Mouse (Mus musculus) right cerebral cortex, postnatal 36 days (tissue): ENCODE measurements around the gene Nudt17.
A peak's percentile ranks its signal among the peaks of the same experiment; 100 is the strongest.
"Not testable (repeated sequence)": the region's sequence is repeated elsewhere in the genome, so short reads cannot be mapped to it uniquely, and the experiment has no call there.

Experiments
- DNase-seq, 2 experiments: peaks; one replicate each; pipeline ENCODE4 v3.0.0; 2022; ENCODE audit warnings: low spot score in 2 of 2, mixed read lengths in 1 of 2

The Nudt17 gene

GRCm38 (mm10) chr3:96704778-96705177, 3.6 kb downstream of the Nudt17 start:
- no peak for DNase-seq

GRCm38 (mm10) chr3:96701003-96701402, 7.4 kb downstream of the Nudt17 start:
- no peak for DNase-seq

- no peak for DNase-seq
These were observed 8.0 kb downstream of the Nudt17 start for GRCm38 (mm10) chr3:96700376-96700775.

- DNase-seq = peak; percentile 30 to 34
These were observed 9.2 kb downstream of the Nudt17 start for GRCm38 (mm10) chr3:96698993-96699690.

GRCm38 (mm10) chr3:96696766-96697732, 11.3 kb downstream of the Nudt17 start:
- peak; percentile 72 to 73 for DNase-seq

- DNase-seq = peak; percentile 21 to 36
These were observed 12.1 kb downstream of the Nudt17 start, which contains the start of gene Pias3 for GRCm38 (mm10) chr3:96696198-96696765. TSS of gene Pias3 (plus strand) at chr3:96696384.

- no peak for DNase-seq
These were observed 14.8 kb downstream of the Nudt17 start for GRCm38 (mm10) chr3:96693579-96693978.

GRCm38 (mm10) chr3:96692506-96692905, 15.9 kb downstream of the Nudt17 start:
- DNase-seq = no peak

GRCm38 (mm10) chr3:96690298-96690697, 18.1 kb downstream of the Nudt17 start:
- DNase-seq = no peak

GRCm38 (mm10) chr3:96688854-96689253, 19.5 kb downstream of the Nudt17 start:
- DNase-seq = no peak

GRCm38 (mm10) chr3:96686057-96686456, 22.3 kb downstream of the Nudt17 start:
- DNase-seq = not testable (repeated sequence)

- no peak for DNase-seq
These were observed 23.6 kb downstream of the Nudt17 start for GRCm38 (mm10) chr3:96684822-96685156.

GRCm38 (mm10) chr3:96684151-96684821, 24.1 kb downstream of the Nudt17 start:
- no peak for DNase-seq

GRCm38 (mm10) chr3:96683496-96683895, 24.9 kb downstream of the Nudt17 start:
- no peak for DNase-seq

GRCm38 (mm10) chr3:96680269-96680956, 27.9 kb downstream of the Nudt17 start:
- DNase-seq = no peak

GRCm38 (mm10) chr3:96679159-96679674, 29.1 kb downstream of the Nudt17 start:
- DNase-seq = no peak

- DNase-seq = no peak
These were observed 29.9 kb downstream of the Nudt17 start for GRCm38 (mm10) chr3:96678456-96678855.

GRCm38 (mm10) chr3:96675690-96676089, 32.7 kb downstream of the Nudt17 start:
- DNase-seq = no peak

- DNase-seq = no peak
These were observed 33.2 kb downstream of the Nudt17 start for GRCm38 (mm10) chr3:96675171-96675570.

GRCm38 (mm10) chr3:96674442-96674841, 33.9 kb downstream of the Nudt17 start:
- DNase-seq = no peak

- DNase-seq = no peak
These were observed 34.8 kb downstream of the Nudt17 start for GRCm38 (mm10) chr3:96673514-96673913.
